Mouse (Mus musculus) liver, embryonic 14.5 days (tissue): ENCODE measurements around the gene Adamts17.

Experiments
- CTCF ChIP-seq: IDR thresholded peaks from 2 replicates; pipeline ENCODE4 v1.5.1; 2016; ENCODE audit warnings: antibody characterized with exemption, low read depth, control low read depth
- EP300 ChIP-seq: IDR thresholded peaks from 2 replicates; pipeline ENCODE4 v1.6.1; 2016; ENCODE audit warnings: antibody characterized with exemption, low read depth

DNA sequence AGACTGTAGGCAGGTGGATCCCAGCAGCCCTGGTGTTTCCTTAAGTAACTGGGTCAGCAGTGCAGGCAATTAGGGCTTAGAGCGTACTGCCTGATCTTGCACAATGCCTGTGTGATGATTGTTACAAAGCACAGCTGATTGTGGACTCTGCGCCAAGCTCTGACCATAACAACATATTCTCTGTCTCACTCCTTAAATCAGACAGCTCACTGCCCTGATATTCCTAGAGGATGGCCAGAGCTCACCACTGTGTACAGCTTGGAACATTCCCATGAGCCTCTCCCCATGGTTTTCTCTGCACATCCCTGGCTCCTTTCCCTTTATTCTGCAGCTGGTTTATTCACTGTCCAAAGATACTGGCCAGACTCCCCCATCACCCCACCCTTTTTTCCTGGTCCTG is 194.8 kb downstream of the Adamts17 start:
- TF ChIP-seq CTCF (no peak), EP300 (no peak)
